In genomic region chr9:103494346-103495020, GRCm38 (mm10) we compare ENCODE assay signal across 8 mouse cellular contexts. TPM values are rescaled to one million over a fixed set of nuclear protein-coding genes. Genes with fewer than 3 reads are reported as not detected.
DNase-seq lines count a peak whose midpoint lies in the region; ATAC-seq lines count a peak whose summit lies in the region.

No protein-coding gene starts in this region.

- 38% methylated on average over 7 of the region's 7 CpGs for WGBS in forebrain, embryonic 11.5 days
- WGBS in heart, embryonic 12.5 days, result 34% methylated on average over 7 of the region's 7 CpGs
- WGBS in kidney, embryonic 16.5 days, result 25% methylated on average over 7 of the region's 7 CpGs
- WGBS in limb, embryonic 13.5 days, result 16% methylated on average over 7 of the region's 7 CpGs
- WGBS in midbrain, embryonic 15.5 days, result 30% methylated on average over 7 of the region's 7 CpGs
- whole genome bisulfite sequencing in stomach, embryonic 15.5 days, result 35% methylated on average over 7 of the region's 7 CpGs

- no peaks in the 10 kb centered on the region for H3K4me1 ChIP-seq in forebrain, embryonic 11.5 days (replicated peaks; ENCODE audit: control insufficient read depth, insufficient read depth, low read length)
- peaks cover 49% of the 10 kb centered on the region for H3K4me1 ChIP-seq in heart, embryonic 12.5 days (replicated peaks)
- H3K4me1 ChIP-seq in kidney, embryonic 16.5 days (ENCODE audit: insufficient read depth, low read length), result peaks cover 17% of the 10 kb centered on the region
- H3K4me1 ChIP-seq in limb, embryonic 13.5 days, result peaks cover 13% of the 10 kb centered on the region
- H3K4me1 ChIP-seq in midbrain, embryonic 15.5 days, result peaks cover 12% of the 10 kb centered on the region
- H3K4me1 ChIP-seq in stomach, embryonic 15.5 days, result no peaks in the 10 kb centered on the region

- peak; percentile 72 for ATAC-seq in forebrain, embryonic 11.5 days (replicated peaks; ENCODE audit: low FRiP score)
- ATAC-seq in heart, embryonic 12.5 days (ENCODE audit: insufficient number of reproducible peaks, low FRiP score), result peak; percentile 71
- ATAC-seq in kidney, embryonic 16.5 days (ENCODE audit: low FRiP score, low TSS enrichment), result peak; percentile 79
- peak; percentile 82 for ATAC-seq in limb, embryonic 13.5 days (ENCODE audit: low FRiP score, low read depth)
- peak; percentile 88 for ATAC-seq in midbrain, embryonic 15.5 days (replicated peaks)
- ATAC-seq in stomach, embryonic 15.5 days (ENCODE audit: insufficient read depth, low FRiP score, low read depth), result peak; percentile 64; the same call in 1 of the 2 replicates

- H3K27ac ChIP-seq in forebrain, embryonic 11.5 days (ENCODE audit: low read depth, low read length), result no peak overlapping the region
- peak overlapping the region; percentile 12; the same call in 1 of the 2 replicates for H3K27ac ChIP-seq in heart, embryonic 12.5 days (ENCODE audit: poor library complexity, severe bottlenecking)
- H3K27ac ChIP-seq in kidney, embryonic 16.5 days (ENCODE audit: low read length), result peak overlapping the region; percentile 38; the same call in 1 of the 2 replicates
- H3K27ac ChIP-seq in limb, embryonic 13.5 days, result peak overlapping the region; percentile 55; the same call in 1 of the 2 replicates
- 0 out of 2 replicates have a peak overlapping the region, but pooled peaks have one; percentile 18 for H3K27ac ChIP-seq in midbrain, embryonic 15.5 days
- H3K27ac ChIP-seq in stomach, embryonic 15.5 days, result no peak overlapping the region

- DNase-seq in 3134 (ENCODE audit: extremely low read depth, insufficient read length, low spot score), result peak; percentile 78
- DNase-seq in brain, adult 2 months (ENCODE audit: low read depth, low spot score), result peak; percentile 97
- peak; percentile 83 for DNase-seq in forebrain, embryonic 11.5 days (ENCODE audit: low spot score)

- no peaks in the 10 kb centered on the region for H3K27me3 ChIP-seq in forebrain, embryonic 11.5 days (ENCODE audit: control insufficient read depth, insufficient read depth, low read length)
- no peaks in the 10 kb centered on the region for H3K27me3 ChIP-seq in heart, embryonic 12.5 days (replicated peaks)
- no peaks in the 10 kb centered on the region for H3K27me3 ChIP-seq in kidney, embryonic 16.5 days (ENCODE audit: insufficient read depth, low read length)
- H3K27me3 ChIP-seq in limb, embryonic 13.5 days, result peaks cover 7% of the 10 kb centered on the region
- peaks cover 18% of the 10 kb centered on the region for H3K27me3 ChIP-seq in midbrain, embryonic 15.5 days (replicated peaks)
- H3K27me3 ChIP-seq in stomach, embryonic 15.5 days (replicated peaks), result no peaks in the 10 kb centered on the region

- no peak overlapping the region for H3K4me2 ChIP-seq in forebrain, embryonic 11.5 days (ENCODE audit: low read depth, low read length, severe bottlenecking)
- no peak overlapping the region for H3K4me2 ChIP-seq in heart, embryonic 12.5 days
- no peak overlapping the region for H3K4me2 ChIP-seq in kidney, embryonic 16.5 days (replicated peaks; ENCODE audit: low read depth, low read length)
- peak overlapping the region; percentile 31; the same call in 1 of the 2 replicates for H3K4me2 ChIP-seq in limb, embryonic 13.5 days (replicated peaks)
- no peak overlapping the region for H3K4me2 ChIP-seq in midbrain, embryonic 15.5 days
- no peak overlapping the region for H3K4me2 ChIP-seq in stomach, embryonic 15.5 days

- no peak overlapping the region for H3K9ac ChIP-seq in forebrain, embryonic 11.5 days (ENCODE audit: low read length)
- H3K9ac ChIP-seq in heart, embryonic 12.5 days, result no peak overlapping the region
- 0 out of 2 replicates have a peak overlapping the region, but pooled peaks have one; percentile 31 for H3K9ac ChIP-seq in kidney, embryonic 16.5 days (replicated peaks; ENCODE audit: low read length)
- no peak overlapping the region for H3K9ac ChIP-seq in limb, embryonic 13.5 days
- H3K9ac ChIP-seq in midbrain, embryonic 15.5 days, result no peak overlapping the region
- H3K9ac ChIP-seq in stomach, embryonic 15.5 days, result no peak overlapping the region

- no peaks in the 10 kb centered on the region for H3K36me3 ChIP-seq in forebrain, embryonic 11.5 days (ENCODE audit: control insufficient read depth, insufficient read depth, low read length)
- H3K36me3 ChIP-seq in heart, embryonic 12.5 days, result peaks cover 30% of the 10 kb centered on the region
- H3K36me3 ChIP-seq in kidney, embryonic 16.5 days (ENCODE audit: insufficient read depth, low read length), result no peaks in the 10 kb centered on the region
- H3K36me3 ChIP-seq in limb, embryonic 13.5 days, result no peaks in the 10 kb centered on the region
- no peaks in the 10 kb centered on the region for H3K36me3 ChIP-seq in midbrain, embryonic 15.5 days (replicated peaks)
- no peaks in the 10 kb centered on the region for H3K36me3 ChIP-seq in stomach, embryonic 15.5 days

- no peaks in the 10 kb centered on the region for H3K9me3 ChIP-seq in forebrain, embryonic 11.5 days (ENCODE audit: control insufficient read depth, low read length)
- no peaks in the 10 kb centered on the region for H3K9me3 ChIP-seq in heart, embryonic 12.5 days (replicated peaks)
- H3K9me3 ChIP-seq in kidney, embryonic 16.5 days (ENCODE audit: low read length), result no peaks in the 10 kb centered on the region
- H3K9me3 ChIP-seq in limb, embryonic 13.5 days, result no peaks in the 10 kb centered on the region
- no peaks in the 10 kb centered on the region for H3K9me3 ChIP-seq in midbrain, embryonic 15.5 days
- no peaks in the 10 kb centered on the region for H3K9me3 ChIP-seq in stomach, embryonic 15.5 days

- H3K4me3 ChIP-seq in forebrain, embryonic 11.5 days (ENCODE audit: low read depth, low read length), result no peak overlapping the region
- H3K4me3 ChIP-seq in heart, embryonic 12.5 days, result no peak overlapping the region
- H3K4me3 ChIP-seq in kidney, embryonic 16.5 days (ENCODE audit: low read length), result no peak overlapping the region
- no peak overlapping the region for H3K4me3 ChIP-seq in limb, embryonic 13.5 days
- H3K4me3 ChIP-seq in midbrain, embryonic 15.5 days, result no peak overlapping the region
- no peak overlapping the region for H3K4me3 ChIP-seq in stomach, embryonic 15.5 days (replicated peaks)

RNA-seq across cellular contexts. Expression of gene Bfsp2, which starts 14.3 kb away (rescaled TPM):
- 0.65 and 1.8 TPM in 2 replicates for polyA plus RNA-seq in forebrain, embryonic 11.5 days (2014; fragmentation: Nextera tagmentation; extraction: Ambion mirVana)
- 0.37 and 0.68 TPM in 2 replicates for polyA plus RNA-seq in heart, embryonic 12.5 days (2016; fragmentation: Nextera tagmentation; extraction: Ambion mirVana)
- polyA plus RNA-seq in kidney, embryonic 16.5 days (2015; fragmentation: Nextera tagmentation; extraction: Ambion mirVana), result 0.54 and 0.57 TPM in 2 replicates
- 2.3 and 2.8 TPM in 2 replicates for polyA plus RNA-seq in limb, embryonic 13.5 days (2015; fragmentation: Nextera tagmentation; extraction: Ambion mirVana)
- 1.9 and 2.3 TPM in 2 replicates for polyA plus RNA-seq in midbrain, embryonic 15.5 days (2015; fragmentation: Nextera tagmentation; extraction: Ambion mirVana)
- polyA plus RNA-seq in stomach, embryonic 15.5 days (2015; fragmentation: Nextera tagmentation; extraction: Ambion mirVana), result 0.53 and 0.71 TPM in 2 replicates

Comparison
In these comparisons a context has a peak if more than half of its experiments do, and no peak if none do; other contexts are left out.
1. H3K27ac ChIP-seq: peak in heart, embryonic 12.5 days (single experiment), kidney, embryonic 16.5 days (single experiment), limb, embryonic 13.5 days (single experiment) and midbrain, embryonic 15.5 days (single experiment); none in forebrain, embryonic 11.5 days (single experiment) and stomach, embryonic 15.5 days (single experiment).
2. Peak in every context shown above with its lines, with median percentiles within 50 percentile points of each other: DNase-seq and ATAC-seq.